Mouse (Mus musculus) erythroid progenitor cell, adult 5-6 weeks (primary cell): ENCODE data around the gene Tmem130. TPM values are rescaled to one million over a fixed set of nuclear protein-coding genes. Genes with fewer than 3 reads are reported as not detected.

Experiments used
- total RNA-seq, 2 experiments: library from RNA; stranded (forward) in 1 of 2; stranded (reverse) in 1 of 2; fragments of 150-400 nt in 1 of 2; fragments of 186-747, 209-891 nt in 1 of 2; gene quantifications; 2 replicates each; pipeline versions ENCODE4 v1.2.3 to v1.2.4; 2015 to 2017; ENCODE audit warnings: low replicate concordance in 2 of 2

Gene Tmem130
- total RNA-seq, 2 experiments from 2014 or later, result not detected

Other genes starting within 250 kb of the Tmem130 start
- not detected in 2 replicates for gene Nptx2, start 215.9 kb downstream of the Tmem130 start, total RNA-seq (2015; ENCODE audit: low replicate concordance)
- not detected in 2 replicates for gene Nptx2, start 215.9 kb downstream of the Tmem130 start, total RNA-seq (2017; ENCODE audit: low replicate concordance)
- gene Trrap, start 5.9 kb upstream of the Tmem130 start, total RNA-seq (2015; ENCODE audit: low replicate concordance), result 33.9 and 73.4 TPM in 2 replicates
- 22.2 and 29.5 TPM in 2 replicates for gene Trrap, start 5.9 kb upstream of the Tmem130 start, total RNA-seq (2017; ENCODE audit: low replicate concordance)
- not detected in 2 replicates for gene Smurf1, start 204.0 kb upstream of the Tmem130 start, total RNA-seq (2015; ENCODE audit: low replicate concordance)
- gene Smurf1, start 204.0 kb upstream of the Tmem130 start, total RNA-seq (2017; ENCODE audit: low replicate concordance), result 1.9 and 2.1 TPM in 2 replicates